Mouse (Mus musculus) ES-Bruce4 (cell line): ENCODE measurements at regions not wholly inside any gene's neighbourhood (a gene's known extent, or its start where the extent isn't known, plus 50 kb on each side); places are given as distances from the start of the nearest gene placed in this dataset.
A peak's percentile ranks its signal among the peaks of the same experiment; 100 is the strongest.
"Not testable (repeated sequence)": the region's sequence is repeated elsewhere in the genome, so short reads cannot be mapped to it uniquely, and the experiment has no call there.

Experiments
- H3K27ac ChIP-seq: 2 replicates; pipeline ENCODE4 v1.5.1; 2012; ENCODE audit warnings: low read length, inconsistent platforms; ENCODE audit not compliant: insufficient read depth
- H3K27me3 ChIP-seq: 2 replicates; pipeline ENCODE4 v1.6.1; 2012; ENCODE audit warnings: mild to moderate bottlenecking, low read length, inconsistent platforms; ENCODE audit not compliant: control insufficient read depth, poor library complexity, insufficient read depth, severe bottlenecking
- H3K36me3 ChIP-seq: 2 replicates; pipeline ENCODE4 v1.6.1; 2012; ENCODE audit warnings: inconsistent platforms, mild to moderate bottlenecking, low read length, moderate library complexity; ENCODE audit not compliant: control insufficient read depth, poor library complexity, insufficient read depth, severe bottlenecking
- H3K4me1 ChIP-seq: one replicate; pipeline ENCODE4 v1.8.1; 2011; ENCODE audit warnings: low read length; ENCODE audit not compliant: control insufficient read depth, insufficient read depth
- H3K4me3 ChIP-seq: 2 replicates; pipeline ENCODE4 v1.5.1; 2011; ENCODE audit warnings: low read depth, mild to moderate bottlenecking, low read length
- H3K9ac ChIP-seq: 2 replicates; pipeline ENCODE4 v1.6.1; 2012; ENCODE audit warnings: low read depth, mild to moderate bottlenecking, inconsistent platforms; ENCODE audit not compliant: poor library complexity, severe bottlenecking
- H3K9me3 ChIP-seq: replicated peaks from 2 replicates; pipeline ENCODE4 v1.6.1; 2012; ENCODE audit warnings: mild to moderate bottlenecking, low read length, inconsistent platforms; ENCODE audit not compliant: control insufficient read depth, poor library complexity, insufficient read depth, severe bottlenecking
- CTCF ChIP-seq: IDR thresholded peaks from one replicate; pipeline ENCODE4 v1.8.1; 2011; ENCODE audit warnings: low read depth, low read length
- EP300 ChIP-seq: IDR thresholded peaks from 2 replicates; pipeline ENCODE4 v1.6.1; 2011; ENCODE audit warnings: low read depth, low read length; ENCODE audit not compliant: insufficient read depth
- POLR2A ChIP-seq: IDR thresholded peaks from one replicate; pipeline ENCODE4 v1.8.1; 2011; ENCODE audit warnings: low read length; ENCODE audit not compliant: insufficient read depth

- Histone ChIP-seq H3K4me3 (no peak overlapping the region), H3K27ac (no peak overlapping the region), H3K27me3 (no peaks in the 10 kb centered on the region), H3K9me3 (no peaks in the 10 kb centered on the region), H3K9ac (no peak overlapping the region), H3K36me3 (no peaks in the 10 kb centered on the region; the same call in 1 of the 2 replicates), H3K4me1 (peaks cover 2% of the 10 kb centered on the region)
- no peak for TF ChIP-seq POLR2A
- no peak for TF ChIP-seq CTCF
- TF ChIP-seq EP300: no peak
Observed at GRCm38 (mm10) chr6:61042667-61043523, 118.1 kb downstream of the Mmrn1 start.

- no peak overlapping the region for H3K4me3 ChIP-seq
Observed at GRCm38 (mm10) chr6:61043524-61044450, 119.0 kb downstream of the Mmrn1 start.

GRCm38 (mm10) chr6:61047667-61048066 lies 122.9 kb downstream of the Mmrn1 start:
- H3K4me1 ChIP-seq, H3K9me3 ChIP-seq, H3K27me3 ChIP-seq, H3K36me3 ChIP-seq, H3K9ac ChIP-seq, H3K4me3 ChIP-seq: not testable (repeated sequence)
- peak; percentile 81 for TF ChIP-seq EP300
- peak overlapping the region; percentile 86 for H3K27ac ChIP-seq

More at GRCm38 (mm10) chr6:61043524-61044450, 119.0 kb downstream of the Mmrn1 start:
- Histone ChIP-seq H3K4me1 (peaks cover 2% of the 10 kb centered on the region), H3K9ac (no peak overlapping the region), H3K27me3 (no peaks in the 10 kb centered on the region), H3K27ac (no peak overlapping the region), H3K36me3 (no peaks in the 10 kb centered on the region; the same call in 1 of the 2 replicates), H3K9me3 (no peaks in the 10 kb centered on the region)
- no peak for TF ChIP-seq POLR2A
- no peak for TF ChIP-seq EP300
- TF ChIP-seq CTCF: no peak

GRCm38 (mm10) chr6:61063129-61063528 lies 117.0 kb upstream of the Ccser1 start:
- Histone ChIP-seq H3K4me1 (no peaks in the 10 kb centered on the region), H3K4me3 (no peak overlapping the region), H3K36me3 (no peaks in the 10 kb centered on the region), H3K27ac (no peak overlapping the region), H3K27me3 (no peaks in the 10 kb centered on the region), H3K9me3 (no peaks in the 10 kb centered on the region), H3K9ac (no peak overlapping the region)
- TF ChIP-seq EP300: no peak
- no peak for TF ChIP-seq CTCF
- TF ChIP-seq POLR2A: no peak

GRCm38 (mm10) chr6:61065769-61066168 lies 114.4 kb upstream of the Ccser1 start:
- TF ChIP-seq EP300: no peak
- TF ChIP-seq CTCF: no peak
- no peak for TF ChIP-seq POLR2A
- H3K27me3 ChIP-seq: no peaks in the 10 kb centered on the region
- no peak overlapping the region for H3K27ac ChIP-seq
- H3K9ac ChIP-seq: no peak overlapping the region
- no peaks in the 10 kb centered on the region for H3K4me1 ChIP-seq
- no peak overlapping the region for H3K4me3 ChIP-seq
- no peaks in the 10 kb centered on the region for H3K36me3 ChIP-seq
- H3K9me3 ChIP-seq: no peaks in the 10 kb centered on the region
